Mouse (Mus musculus): ENCODE measurements around the gene Psmd6.

Psmd6 gene

DNA sequence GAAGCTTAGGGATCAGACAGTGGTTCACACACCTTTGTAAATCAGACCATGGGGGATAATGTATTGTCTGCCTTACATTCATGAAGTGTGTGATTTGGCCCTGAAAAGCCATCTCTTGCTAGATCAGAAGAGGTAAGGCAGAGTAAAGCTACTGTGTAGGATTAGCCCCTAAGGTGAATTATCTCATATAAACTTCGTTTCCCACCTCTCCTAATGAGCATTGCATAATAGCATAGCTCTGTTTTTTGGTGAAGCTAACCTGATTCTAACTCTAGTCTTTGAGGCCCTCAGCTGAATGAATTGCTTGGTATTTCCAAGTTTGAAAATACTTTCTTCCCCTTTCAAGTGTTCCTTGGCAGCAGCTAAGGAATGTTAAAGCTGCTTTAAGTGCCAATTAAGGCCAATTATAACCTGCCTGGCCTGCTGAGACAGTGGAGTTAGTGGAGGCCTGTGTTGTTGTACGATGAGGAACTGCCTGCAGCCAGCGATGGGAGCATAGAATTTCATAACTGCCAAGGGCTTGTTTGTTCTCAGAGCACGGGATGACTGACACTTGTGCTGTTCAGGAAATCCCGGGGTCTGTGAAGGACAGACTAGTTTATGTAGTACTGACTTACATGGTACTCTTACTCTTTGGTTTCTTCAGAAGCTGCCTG, 56.2 kb downstream of the Psmd6 start:
- peak; percentile 78 for DNase-seq (ENCODE audit: low read depth)

DNA sequence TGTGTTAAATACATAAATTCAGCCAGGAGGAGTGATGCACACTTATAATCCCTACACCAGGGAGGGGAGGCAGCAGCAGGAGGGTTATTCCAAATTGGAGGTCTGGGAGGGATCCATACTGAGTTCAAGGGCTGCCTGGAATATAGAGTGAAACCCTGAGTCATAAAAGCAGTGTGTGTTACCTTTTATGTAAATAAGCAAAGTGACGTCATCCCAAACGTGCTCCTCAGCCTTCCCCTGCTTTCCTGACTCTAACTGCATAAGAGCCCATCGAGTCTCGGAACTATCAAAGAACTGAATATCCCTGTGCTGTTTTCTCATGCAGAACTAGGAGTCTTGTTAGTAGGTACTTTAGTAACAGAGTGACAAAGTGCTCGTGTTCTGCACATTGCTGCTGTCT, 57.4 kb downstream of the Psmd6 start:
- DNase-seq (ENCODE audit: low read depth) = no peak

DNA sequence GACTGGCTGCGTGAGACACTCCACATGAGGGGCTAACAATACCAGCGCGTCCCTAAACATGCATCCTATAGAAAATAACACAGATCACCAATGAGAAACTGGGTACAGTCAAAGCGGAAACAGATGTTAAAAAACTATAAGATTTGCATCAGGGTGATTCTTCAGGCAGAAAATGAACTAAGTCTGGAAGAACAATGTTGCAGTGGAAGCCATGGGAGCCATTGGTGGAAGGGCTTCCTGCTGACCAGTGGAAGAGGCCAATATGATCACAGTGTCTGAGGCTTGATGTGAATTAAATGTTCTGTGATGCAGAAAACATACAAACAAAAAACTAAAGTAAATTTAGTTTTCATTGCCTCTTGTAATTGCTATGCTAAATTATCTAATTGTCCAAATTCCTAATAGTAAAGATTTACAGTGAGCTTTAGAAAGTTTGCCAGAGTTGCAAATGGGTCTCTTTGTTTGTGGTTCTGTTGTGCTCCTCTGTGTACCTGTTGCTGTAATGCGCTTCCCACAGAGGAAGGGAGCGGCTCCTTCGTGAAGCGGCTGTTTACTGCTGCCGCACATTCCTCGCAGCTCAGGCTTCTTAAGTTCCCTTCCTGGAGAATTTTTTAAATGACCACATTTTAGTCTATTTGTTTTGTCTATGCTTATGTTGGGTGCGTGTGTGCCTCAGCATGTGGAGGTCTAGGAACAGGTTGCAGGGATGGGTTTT, 58.1 kb downstream of the Psmd6 start:
- no peak for DNase-seq (ENCODE audit: low read depth)

Data from 416B (cell line).